Mouse (Mus musculus): ENCODE measurements at regions not wholly inside any gene's neighbourhood (a gene's known extent, or its start where the extent isn't known, plus 50 kb on each side); places are given as distances from the start of the nearest gene placed in this dataset.

DNA sequence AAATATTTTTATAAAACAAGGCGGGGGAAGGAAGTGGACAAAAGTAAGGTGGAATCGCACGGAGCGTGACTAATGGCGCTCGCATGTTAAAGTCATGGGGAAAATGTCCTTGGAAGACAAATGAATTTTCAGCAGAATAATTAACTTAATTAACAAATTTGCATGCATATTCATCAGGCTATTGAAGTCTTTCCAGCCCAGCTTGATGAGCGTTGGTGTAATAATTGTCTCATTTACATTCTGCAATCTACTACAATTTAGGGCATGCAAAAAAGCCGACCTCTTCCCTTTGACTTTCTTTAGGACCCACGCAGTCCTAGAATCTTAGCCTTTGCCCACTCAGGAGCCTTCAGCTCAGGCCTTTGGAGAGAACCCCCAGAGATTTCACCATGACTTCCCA is 101.5 kb downstream of the Neurod6 start:
- H3K4me3 ChIP-seq (ENCODE audit: insufficient read depth, low read depth, low read length), result no peak overlapping the region
- no peak for TF ChIP-seq CTCF (IDR thresholded peaks at IDR 0.05; ENCODE audit: insufficient read depth, low read depth, low read length)
- no peak for TF ChIP-seq POLR2A (IDR thresholded peaks at IDR 0.05; ENCODE audit: insufficient read depth, low read depth, low read length)
- 27% methylated on average over 9 of the region's 9 CpGs for WGBS
- H3K4me1 ChIP-seq (ENCODE audit: control insufficient read depth, insufficient read depth, low read length), result no peaks in the 10 kb centered on the region
- no peak overlapping the region for H3K27ac ChIP-seq (ENCODE audit: insufficient read depth, low read depth, low read length)

DNA sequence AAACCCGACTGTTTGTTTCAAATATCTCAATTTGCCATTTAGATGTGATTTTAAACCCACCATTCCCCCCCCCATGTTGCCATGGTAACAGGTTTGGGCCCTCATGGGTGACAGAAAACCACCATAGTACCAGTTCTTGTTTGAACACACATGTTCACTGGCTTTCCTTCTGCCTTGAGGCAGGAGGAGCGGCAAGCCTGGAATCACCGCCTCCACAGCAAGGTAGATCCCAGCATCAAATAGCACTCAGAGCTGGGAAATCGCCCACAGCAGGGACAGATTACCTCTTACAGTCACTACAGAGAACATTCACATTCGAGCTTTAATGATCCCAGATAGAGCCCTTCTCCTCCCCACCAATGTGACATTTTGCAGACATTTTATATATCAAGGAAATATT is 102.0 kb downstream of the Neurod6 start:
- no peaks in the 10 kb centered on the region for H3K4me1 ChIP-seq (ENCODE audit: control insufficient read depth, insufficient read depth, low read length)
- no peak for TF ChIP-seq CTCF (IDR thresholded peaks at IDR 0.05; ENCODE audit: insufficient read depth, low read depth, low read length)
- H3K27ac ChIP-seq (ENCODE audit: insufficient read depth, low read depth, low read length), result no peak overlapping the region

DNA sequence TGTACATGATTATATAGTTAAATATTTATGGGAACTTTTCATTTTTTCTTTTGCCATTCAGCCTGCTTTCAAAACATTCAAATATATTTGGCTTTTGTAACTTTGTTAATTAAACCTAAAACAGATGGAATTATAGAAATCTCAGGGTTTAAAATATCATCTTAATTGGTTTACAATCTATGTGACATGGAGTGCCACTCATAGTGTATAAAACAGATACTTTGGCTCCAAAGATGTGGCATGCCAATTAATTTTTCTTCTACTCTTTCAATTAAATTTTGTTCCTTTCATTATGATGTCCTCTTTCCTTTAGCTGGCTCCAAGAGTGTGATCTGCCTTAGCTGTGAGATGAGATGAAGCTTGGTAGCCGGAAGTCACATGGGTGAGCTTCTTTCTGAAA is 103.0 kb downstream of the Neurod6 start:
- WGBS, result 95% methylated on average over 1 of the region's 1 CpGs
- Histone ChIP-seq H3K27ac (ENCODE audit: insufficient read depth, low read depth, low read length) (no peak overlapping the region), H3K4me3 (ENCODE audit: insufficient read depth, low read depth, low read length) (no peak overlapping the region), H3K4me1 (ENCODE audit: control insufficient read depth, insufficient read depth, low read length) (no peaks in the 10 kb centered on the region)
- no peak for TF ChIP-seq POLR2A (IDR thresholded peaks at IDR 0.05; ENCODE audit: insufficient read depth, low read depth, low read length)
- no peak for TF ChIP-seq CTCF (IDR thresholded peaks at IDR 0.05; ENCODE audit: insufficient read depth, low read depth, low read length)

More for the DNA sequence above, 102.0 kb downstream of the Neurod6 start:
- 52% methylated on average over 5 of the region's 5 CpGs for WGBS
- H3K4me3 ChIP-seq (ENCODE audit: insufficient read depth, low read depth, low read length), result no peak overlapping the region

DNA sequence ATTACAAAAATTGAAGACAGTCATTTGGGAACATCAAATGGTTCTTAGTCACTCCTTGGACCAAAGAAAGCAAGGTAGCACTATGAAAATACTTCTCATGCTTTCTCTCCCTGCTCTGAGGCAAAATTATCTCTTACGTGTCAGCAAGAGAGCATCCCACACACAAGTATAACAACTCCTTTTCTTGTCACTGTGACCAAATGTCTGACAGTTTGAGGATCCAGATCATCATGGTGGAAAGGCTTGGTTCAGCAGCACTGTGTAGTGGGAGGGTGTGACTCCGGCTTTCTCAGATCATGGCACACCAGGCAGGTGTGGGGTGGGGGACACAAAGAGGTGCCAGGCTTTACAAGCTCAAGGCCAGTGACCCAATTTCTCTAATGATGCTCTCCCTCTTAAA is 113.5 kb downstream of the Neurod6 start:
- Histone ChIP-seq H3K4me1 (ENCODE audit: control insufficient read depth, insufficient read depth, low read length) (no peaks in the 10 kb centered on the region), H3K27ac (ENCODE audit: insufficient read depth, low read depth, low read length) (no peak overlapping the region), H3K4me3 (ENCODE audit: insufficient read depth, low read depth, low read length) (no peak overlapping the region)
- 85% methylated on average over 2 of the region's 2 CpGs for WGBS
- TF ChIP-seq POLR2A (IDR thresholded peaks at IDR 0.05; ENCODE audit: insufficient read depth, low read depth, low read length), result no peak
- TF ChIP-seq CTCF (IDR thresholded peaks at IDR 0.05; ENCODE audit: insufficient read depth, low read depth, low read length), result no peak

DNA sequence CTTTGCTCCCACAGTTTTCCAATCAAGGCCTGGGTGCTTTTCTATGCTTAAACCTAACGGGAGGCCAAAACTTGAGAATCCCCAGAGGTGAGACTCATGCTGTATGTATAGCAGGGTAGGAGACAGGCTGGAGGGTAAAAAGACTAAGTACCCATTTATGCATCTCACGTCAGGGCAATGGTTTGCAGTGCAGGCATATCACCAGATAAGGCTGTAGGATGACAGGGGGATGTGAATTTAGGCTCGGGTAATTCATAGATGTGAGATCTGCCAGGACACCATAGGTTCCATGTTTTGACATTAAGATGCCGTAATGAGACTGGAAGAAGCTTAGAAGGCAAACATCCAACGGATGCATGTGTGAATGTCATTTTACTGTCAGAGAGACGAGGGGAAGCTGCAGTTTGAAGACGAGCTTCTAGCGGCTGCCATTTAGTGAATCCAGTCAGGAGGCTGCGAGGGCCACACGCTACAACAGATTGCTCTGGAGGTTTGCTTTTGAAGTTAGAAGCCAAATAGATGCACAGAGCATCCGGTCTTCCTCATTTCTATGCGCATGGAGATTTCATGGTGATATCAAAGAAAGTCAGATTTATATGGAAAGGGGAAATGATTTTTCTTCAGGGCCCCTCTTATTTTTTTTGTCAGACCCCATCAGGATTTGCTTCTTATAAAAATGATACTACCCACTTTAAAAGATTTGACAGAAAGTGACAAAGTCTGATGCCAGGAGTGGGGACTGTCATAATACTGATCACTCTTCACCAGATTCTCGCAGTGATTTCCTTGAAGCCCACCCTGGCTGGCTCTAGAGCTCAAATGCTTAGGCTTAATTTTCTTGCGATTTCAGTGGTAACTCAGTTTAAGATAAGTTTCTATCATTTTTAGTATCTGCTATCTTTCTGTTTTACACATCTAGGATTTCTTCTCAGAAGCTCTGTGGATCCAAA is 113.8 kb downstream of the Adcyap1r1 start:
- no peak overlapping the region for H3K4me3 ChIP-seq (ENCODE audit: insufficient read depth, low read depth, low read length)
- WGBS, result 87% methylated on average over 14 of the region's 14 CpGs
- no peaks in the 10 kb centered on the region for H3K4me1 ChIP-seq (ENCODE audit: control insufficient read depth, insufficient read depth, low read length)
- no peak overlapping the region for H3K27ac ChIP-seq (ENCODE audit: insufficient read depth, low read depth, low read length)
- TF ChIP-seq CTCF (IDR thresholded peaks at IDR 0.05; ENCODE audit: insufficient read depth, low read depth, low read length) (no peak), POLR2A (IDR thresholded peaks at IDR 0.05; ENCODE audit: insufficient read depth, low read depth, low read length) (no peak)

DNA sequence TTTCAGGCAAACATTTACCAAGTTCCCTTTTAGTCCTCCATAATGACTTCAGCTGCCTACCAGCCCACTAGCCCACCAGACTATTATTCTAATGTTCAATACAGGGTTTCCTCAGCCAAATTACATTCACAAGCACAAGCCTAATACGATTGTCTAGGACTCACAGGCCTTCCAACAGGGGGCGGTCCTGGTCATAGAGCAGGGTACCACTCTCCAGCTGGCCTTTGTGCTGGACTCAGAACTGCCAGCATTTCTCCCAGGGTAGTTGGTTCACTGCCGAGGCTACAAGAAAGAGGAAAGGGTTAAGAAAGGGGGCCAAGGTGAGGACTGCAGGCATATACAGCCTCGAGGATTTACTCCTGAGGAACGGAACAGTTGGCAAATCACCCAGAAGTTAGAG is 108.8 kb downstream of the Adcyap1r1 start:
- H3K27ac ChIP-seq (ENCODE audit: insufficient read depth, low read depth, low read length), result no peak overlapping the region
- H3K4me3 ChIP-seq (ENCODE audit: insufficient read depth, low read depth, low read length), result no peak overlapping the region
- no peaks in the 10 kb centered on the region for H3K4me1 ChIP-seq (ENCODE audit: control insufficient read depth, insufficient read depth, low read length)
- WGBS, result 31% methylated on average over 5 of the region's 5 CpGs
- TF ChIP-seq CTCF (IDR thresholded peaks at IDR 0.05; ENCODE audit: insufficient read depth, low read depth, low read length), result no peak
- TF ChIP-seq POLR2A (IDR thresholded peaks at IDR 0.05; ENCODE audit: insufficient read depth, low read depth, low read length), result no peak

DNA sequence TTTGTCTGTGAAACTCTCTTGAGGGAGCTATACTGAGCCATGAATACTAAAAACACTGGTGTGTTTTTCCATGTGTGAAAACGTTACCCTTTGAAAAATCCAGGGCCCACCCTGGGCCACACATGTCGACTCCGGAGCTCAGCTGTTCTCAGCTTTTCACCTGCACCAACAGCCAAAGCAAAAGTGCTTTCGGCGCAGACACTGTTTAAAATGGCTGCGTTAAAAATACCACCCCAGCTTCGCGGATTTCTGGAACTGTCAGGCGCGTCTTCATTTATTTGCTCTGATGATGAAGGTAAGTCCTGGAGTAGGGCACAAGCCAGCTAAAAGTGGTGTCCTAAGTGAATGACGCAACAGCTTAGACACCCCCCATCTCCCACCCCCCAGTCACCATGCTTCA is 108.0 kb downstream of the Adcyap1r1 start:
- 92% methylated on average over 11 of the region's 11 CpGs for WGBS
- no peak for TF ChIP-seq CTCF (IDR thresholded peaks at IDR 0.05; ENCODE audit: insufficient read depth, low read depth, low read length)
- no peak for TF ChIP-seq POLR2A (IDR thresholded peaks at IDR 0.05; ENCODE audit: insufficient read depth, low read depth, low read length)

More for the DNA sequence above, 108.0 kb downstream of the Adcyap1r1 start:
- H3K4me1 ChIP-seq (ENCODE audit: control insufficient read depth, insufficient read depth, low read length), result no peaks in the 10 kb centered on the region
- H3K4me3 ChIP-seq (ENCODE audit: insufficient read depth, low read depth, low read length), result no peak overlapping the region
- no peak overlapping the region for H3K27ac ChIP-seq (ENCODE audit: insufficient read depth, low read depth, low read length)
